Mouse (Mus musculus) myocyte (in vitro differentiated cells): Measurements from ENCODE around the gene Creb3l4. TPM values are rescaled to one million over a fixed set of nuclear protein-coding genes. Genes with fewer than 3 reads are reported as not detected.
"Not testable (repeated sequence)": the region's sequence is repeated elsewhere in the genome, so short reads cannot be mapped to it uniquely, and the experiment has no call there.

Experiments
- H3K27me3 ChIP-seq: one replicate; pipeline ENCODE4 v1.6.1; 2011; ENCODE audit not compliant: control insufficient read depth, insufficient read depth, insufficient read length
- H3K36me3 ChIP-seq: one replicate; pipeline ENCODE4 v1.6.1; 2011; ENCODE audit not compliant: control insufficient read depth, insufficient read depth
- H3K4me2 ChIP-seq: one replicate; pipeline ENCODE4 v1.6.1; 2011; ENCODE audit warnings: low read depth, control low read depth
- H3K4me3 ChIP-seq: one replicate; pipeline ENCODE4 v1.5.1; 2011; ENCODE audit warnings: mild to moderate bottlenecking, control low read depth, moderate library complexity
- H3K79me2 ChIP-seq: one replicate; pipeline ENCODE4 v1.6.1; 2011; ENCODE audit not compliant: control insufficient read depth, insufficient read depth
- H3ac ChIP-seq: one replicate; pipeline ENCODE4 v1.6.1; 2011; ENCODE audit not compliant: control insufficient read depth, insufficient read length
- CEBPB ChIP-seq: IDR thresholded peaks from 2 replicates; pipeline ENCODE4 v1.6.1; 2011; ENCODE audit warnings: mild to moderate bottlenecking, moderate library complexity; ENCODE audit not compliant: poor library complexity, insufficient read depth, severe bottlenecking
- E2F4 ChIP-seq: IDR thresholded peaks from one replicate; pipeline ENCODE4 v1.6.1; 2011; ENCODE audit warnings: mild to moderate bottlenecking, control low read depth, moderate library complexity; ENCODE audit not compliant: insufficient read depth
- MAX ChIP-seq: IDR thresholded peaks from one replicate; pipeline ENCODE4 v1.6.1; 2011; ENCODE audit warnings: low read depth, mild to moderate bottlenecking, control low read depth
- MYOD1 ChIP-seq, 3 experiments: IDR thresholded peaks; one replicate each; pipeline ENCODE4 v1.6.1; 2011; ENCODE audit warnings: control low read depth in 2 of 3, low read depth in 2 of 3, mild to moderate bottlenecking in 2 of 3, moderate library complexity in 1 of 3; ENCODE audit not compliant: insufficient read length in 2 of 3, control insufficient read depth in 1 of 3
- MYOG ChIP-seq, 3 experiments: IDR thresholded peaks; one replicate each; pipeline ENCODE4 v1.6.1; 2011; ENCODE audit warnings: control low read depth in 2 of 3, low read depth in 2 of 3, mild to moderate bottlenecking in 2 of 3; ENCODE audit not compliant: insufficient read length in 2 of 3, control insufficient read depth in 1 of 3, insufficient read depth in 1 of 3
- POLR2A ChIP-seq: IDR thresholded peaks from one replicate; pipeline ENCODE4 v1.6.1; 2011; ENCODE audit warnings: low read depth, mild to moderate bottlenecking, control low read depth, moderate library complexity; ENCODE audit not compliant: insufficient read length
- POLR2AphosphoS2 ChIP-seq: IDR thresholded peaks from one replicate; pipeline ENCODE4 v1.6.1; 2011; ENCODE audit warnings: low read depth, control low read depth; ENCODE audit not compliant: insufficient read length
- REST ChIP-seq: IDR thresholded peaks from one replicate; pipeline ENCODE4 v1.6.1; 2011; ENCODE audit warnings: mild to moderate bottlenecking, control low read depth, moderate library complexity; ENCODE audit not compliant: insufficient read depth, insufficient read length
- SRF ChIP-seq: IDR thresholded peaks from one replicate; pipeline ENCODE4 v1.6.1; 2011; ENCODE audit warnings: low read depth; ENCODE audit not compliant: control insufficient read depth, insufficient read length
- TCF12 ChIP-seq: IDR thresholded peaks from one replicate; pipeline ENCODE4 v1.6.1; 2011; ENCODE audit warnings: mild to moderate bottlenecking, control low read depth; ENCODE audit not compliant: poor library complexity, insufficient read depth, severe bottlenecking
- TCF3 ChIP-seq: IDR thresholded peaks from one replicate; pipeline ENCODE4 v1.6.1; 2011; ENCODE audit warnings: low read depth, control low read depth; ENCODE audit not compliant: insufficient read length
- USF1 ChIP-seq: IDR thresholded peaks from one replicate; pipeline ENCODE4 v1.6.1; 2011; ENCODE audit warnings: low read depth, mild to moderate bottlenecking, control low read depth, moderate library complexity
- polyA plus RNA-seq: library from polyadenylated mRNA; unstranded; fragments of >200 nt; fragmentation: generic; extraction: Trizol; gene quantifications from one replicate; pipeline ENCODE4 v1.2.1, GENCODE M21; 2012; ENCODE audit warnings: missing spikeins

The Creb3l4 gene
- polyA plus RNA-seq, 1 experiment = 0.22 TPM

DNA sequence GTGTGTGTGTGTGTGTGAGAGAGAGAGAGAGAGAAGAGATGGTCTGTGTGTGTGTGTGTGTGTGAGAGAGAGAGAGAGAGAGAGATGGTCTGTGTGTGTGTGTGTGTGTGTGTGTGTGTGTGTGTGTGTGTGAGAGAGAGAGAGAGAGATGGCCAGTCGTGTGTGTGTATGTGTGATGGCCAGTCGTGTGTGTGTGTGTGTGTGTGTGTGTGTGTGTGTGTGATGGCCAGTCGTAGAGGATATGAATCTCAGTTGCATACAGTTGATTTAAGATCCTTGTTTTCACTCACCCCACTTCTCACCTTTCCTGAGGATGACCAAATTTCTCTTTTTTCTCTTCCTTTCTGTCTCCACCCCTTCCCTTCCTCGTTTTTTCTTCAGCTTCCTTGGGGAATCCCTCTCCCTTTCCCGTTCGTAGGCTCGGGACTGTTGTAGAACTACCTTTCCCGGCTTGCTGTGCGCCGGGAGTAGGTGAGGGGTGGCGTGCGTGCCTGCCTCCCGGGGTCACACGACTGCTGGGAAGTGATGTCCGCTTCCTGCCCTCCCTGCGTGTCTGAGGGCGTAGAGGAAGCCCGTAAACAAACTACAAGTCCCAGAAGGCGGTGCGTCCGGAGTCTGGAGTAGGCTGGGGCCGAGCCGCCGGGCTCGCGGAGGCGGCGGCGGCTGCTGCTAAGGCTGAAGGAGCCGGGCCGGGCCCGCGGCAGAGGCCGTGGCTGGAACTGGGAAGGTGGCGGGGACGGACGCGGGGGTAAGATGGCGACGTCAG is 10.5 kb upstream of the Creb3l4 start, which contains the start of gene Crtc2:
TSS of gene Crtc2 (plus strand) at position 511 of the 766 bp plus-strand sequence.
- TF ChIP-seq POLR2AphosphoS2 (peak; percentile 78), POLR2A (no peak), MAX (no peak), MYOG (IDR thresholded peaks at IDR 0.05; ENCODE audit: control insufficient read depth in 1 of 3, insufficient read depth in 1 of 3, insufficient read length in 2 of 3, low read depth in 2 of 3) (peak in 1 of 3 experiments; percentile 9)
- Histone ChIP-seq H3K27me3 (no peaks in the 10 kb centered on the region), H3K36me3 (peaks cover 18% of the 10 kb centered on the region), H3ac (peak within 1 kb of the TSS; percentile 87), H3K4me3 (peak within 1 kb of the TSS; percentile 83), H3K79me2 (peaks cover 42% of the 10 kb centered on the region), H3K4me2 (peak within 1 kb of the TSS; percentile 81)

DNA sequence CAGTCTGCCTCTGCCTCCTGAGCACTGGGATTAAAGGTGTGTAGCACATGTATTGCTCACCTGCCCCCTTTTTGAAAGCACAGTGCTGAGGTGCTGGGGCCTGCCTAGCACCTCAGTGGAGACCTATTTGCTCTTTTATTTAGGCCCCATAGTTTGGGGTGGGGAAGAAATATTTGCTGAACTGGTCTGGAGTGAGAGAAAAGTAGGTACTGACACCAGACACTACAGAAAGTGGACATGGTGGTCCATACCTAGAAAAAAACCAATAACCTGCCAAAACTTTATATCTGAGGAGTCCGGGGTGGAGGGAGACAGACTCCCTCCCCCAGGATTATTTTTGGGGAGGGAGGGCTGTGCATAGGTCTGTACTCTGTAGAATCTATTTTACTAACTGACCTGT is 9.9 kb upstream of the Creb3l4 start:
- H3K36me3 ChIP-seq = peaks cover 15% of the 10 kb centered on the region
- H3K79me2 ChIP-seq = peaks cover 46% of the 10 kb centered on the region
- not testable (repeated sequence) for H3K27me3 ChIP-seq, H3ac ChIP-seq
- peak overlapping the region; percentile 83 for H3K4me3 ChIP-seq
- peak overlapping the region; percentile 65 for H3K4me2 ChIP-seq

DNA sequence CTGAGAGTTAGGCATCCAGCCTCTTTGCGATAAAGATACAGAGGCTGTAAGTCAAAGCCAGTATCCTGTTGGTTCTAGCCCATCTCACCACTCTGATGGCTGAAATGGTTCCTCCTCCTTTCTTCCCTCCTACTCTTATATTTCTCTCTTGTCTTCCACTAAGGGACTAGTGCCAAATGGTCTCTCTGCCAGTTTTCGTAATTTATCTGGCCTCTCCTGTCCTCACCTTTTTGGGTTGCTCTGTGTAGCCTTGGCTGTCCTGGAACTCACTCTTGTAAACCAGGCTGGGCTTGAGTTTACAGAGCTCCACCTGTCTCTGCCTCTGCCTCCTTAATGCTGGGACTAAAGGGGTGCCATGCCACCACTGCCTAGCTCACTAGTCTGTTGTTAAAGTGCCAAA is 9.3 kb upstream of the Creb3l4 start:
- H3K4me2 ChIP-seq, H3ac ChIP-seq, H3K4me3 ChIP-seq, H3K27me3 ChIP-seq: not testable (repeated sequence)
- Histone ChIP-seq H3K36me3 (peaks cover 13% of the 10 kb centered on the region), H3K79me2 (peaks cover 42% of the 10 kb centered on the region)

DNA sequence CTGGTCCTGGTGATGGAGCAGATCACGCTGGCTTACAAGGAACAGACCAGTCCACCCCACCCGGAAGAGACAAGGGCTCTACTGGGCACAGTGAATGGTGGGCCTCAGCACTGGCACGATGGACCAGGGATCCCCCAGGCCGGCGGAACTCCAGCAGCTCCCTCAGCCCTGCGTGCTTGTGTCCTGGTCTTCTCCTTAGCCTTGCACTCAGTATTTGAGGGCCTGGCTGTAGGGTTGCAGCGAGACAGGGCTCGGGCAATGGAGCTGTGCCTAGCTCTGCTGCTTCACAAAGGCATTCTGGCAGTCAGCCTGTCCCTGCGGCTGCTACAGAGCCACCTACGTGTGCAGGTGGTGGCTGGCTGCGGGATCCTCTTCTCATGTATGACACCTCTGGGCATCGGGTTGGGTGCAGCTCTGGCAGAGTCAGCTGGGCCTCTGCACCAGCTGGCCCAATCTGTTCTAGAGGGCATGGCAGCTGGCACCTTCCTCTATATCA is 8.5 kb upstream of the Creb3l4 start:
- not testable (repeated sequence) for H3ac ChIP-seq, H3K27me3 ChIP-seq, H3K36me3 ChIP-seq, H3K4me3 ChIP-seq, H3K4me2 ChIP-seq
- H3K79me2 ChIP-seq = peaks cover 36% of the 10 kb centered on the region

DNA sequence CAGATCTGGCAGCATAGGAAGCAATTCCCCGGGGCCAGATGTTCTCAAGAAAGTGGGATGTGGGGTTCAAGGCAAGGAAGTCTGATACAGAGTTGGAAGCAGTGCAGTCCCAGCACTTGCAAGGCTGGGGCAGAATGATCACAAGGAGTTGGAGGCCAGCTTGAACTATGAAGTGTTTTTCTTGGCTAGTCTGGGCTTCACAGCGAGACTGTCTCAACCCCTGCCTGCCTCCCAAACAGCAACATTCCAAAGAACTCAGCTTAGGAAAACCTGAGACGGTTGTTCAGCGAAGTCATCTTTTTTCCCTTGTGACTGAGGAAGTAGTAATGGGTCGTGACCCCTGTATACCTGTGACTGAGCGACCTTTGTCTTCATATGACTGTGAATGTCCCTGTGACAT is 7.5 kb upstream of the Creb3l4 start:
- no peak overlapping the region for H3ac ChIP-seq
- no peaks in the 10 kb centered on the region for H3K27me3 ChIP-seq
- H3K36me3 ChIP-seq = peaks cover 9% of the 10 kb centered on the region
- no peak overlapping the region for H3K4me2 ChIP-seq
- no peak for TF ChIP-seq TCF12
- H3K79me2 ChIP-seq = peaks cover 26% of the 10 kb centered on the region
- H3K4me3 ChIP-seq = no peak overlapping the region

DNA sequence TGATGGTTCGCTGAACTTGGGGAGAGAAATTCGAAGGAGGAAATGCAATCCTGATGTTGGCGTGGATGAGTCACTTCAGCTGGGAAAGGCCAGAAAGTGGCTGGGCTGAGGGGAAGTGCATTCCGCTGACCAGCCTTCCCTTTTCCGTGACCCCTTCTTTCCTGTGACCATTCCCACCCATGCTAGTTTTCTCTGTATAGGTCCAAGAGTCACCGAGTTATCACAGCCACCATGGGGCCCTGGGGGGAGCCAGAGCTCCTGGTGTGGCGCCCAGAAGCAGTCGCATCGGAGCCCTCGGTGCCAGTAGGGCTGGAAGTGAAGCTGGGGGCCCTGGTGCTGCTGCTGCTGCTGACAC is 5.4 kb upstream of the Creb3l4 start:
- H3ac ChIP-seq = peak overlapping the region; percentile 7
- no peak for TF ChIP-seq MAX
- TF ChIP-seq POLR2AphosphoS2 = peak; percentile 15
- H3K4me2 ChIP-seq = peak overlapping the region; percentile 73
- H3K36me3 ChIP-seq = peaks cover 9% of the 10 kb centered on the region
- H3K4me3 ChIP-seq = peak overlapping the region; percentile 85
- no peaks in the 10 kb centered on the region for H3K27me3 ChIP-seq
- H3K79me2 ChIP-seq = peaks cover 13% of the 10 kb centered on the region

DNA sequence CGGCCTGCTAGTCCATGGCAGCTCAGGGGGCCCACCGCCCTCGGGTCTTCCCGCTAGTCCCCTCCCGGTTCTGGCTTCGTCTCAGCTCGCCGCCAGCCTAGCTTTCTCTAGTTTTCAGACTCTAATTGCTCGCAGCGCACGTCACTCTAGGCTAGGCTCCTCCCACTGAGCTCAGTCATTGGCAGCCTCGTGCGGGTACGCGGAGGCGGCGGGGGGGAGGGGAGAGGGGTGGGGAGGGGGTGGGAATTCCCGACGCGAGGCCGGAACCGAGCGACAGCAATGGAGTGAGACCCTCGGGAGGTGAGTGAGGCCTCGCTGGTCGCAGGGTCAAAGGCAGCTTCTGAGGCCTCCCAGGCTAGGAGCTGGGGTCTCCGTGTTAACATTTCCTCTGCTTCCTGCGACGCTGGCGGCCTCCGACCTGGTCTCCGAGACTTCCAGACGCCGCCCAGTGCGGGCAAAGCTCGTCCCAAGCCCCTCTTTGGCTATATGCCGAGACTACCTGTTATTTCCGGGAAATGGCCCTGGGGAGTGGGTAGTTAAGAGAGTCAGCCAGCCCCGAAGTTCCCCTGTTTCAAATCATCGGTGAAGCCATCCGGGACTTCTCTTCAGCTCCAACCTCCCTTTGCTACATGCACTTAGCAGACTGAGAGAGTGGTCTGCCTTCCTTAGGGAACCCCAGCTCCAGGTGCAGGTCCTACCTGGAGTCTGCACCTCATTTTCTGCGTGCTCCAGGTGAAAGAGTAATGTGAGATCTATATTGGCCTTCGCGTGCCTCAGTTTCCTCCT is 4.8 kb upstream of the Creb3l4 start, which contains the start of gene Slc39a1:
TSS of gene Slc39a1 (plus strand) at position 213 of the 786 bp plus-strand sequence.
- H3K4me3 ChIP-seq = peak within 1 kb of the TSS; percentile 85
- H3K4me2 ChIP-seq = peak within 1 kb of the TSS; percentile 79
- H3K79me2 ChIP-seq = peaks cover 13% of the 10 kb centered on the region
- peak within 1 kb of the TSS; percentile 7 for H3ac ChIP-seq
- peaks cover 9% of the 10 kb centered on the region for H3K36me3 ChIP-seq
- TF ChIP-seq POLR2A (peak; percentile 66), USF1 (no peak), CEBPB (no peak), MAX (no peak), MYOG (IDR thresholded peaks at IDR 0.05; ENCODE audit: control insufficient read depth in 1 of 3, insufficient read depth in 1 of 3, insufficient read length in 2 of 3, low read depth in 2 of 3) (no peak), E2F4 (no peak), TCF3 (no peak), POLR2AphosphoS2 (peak; percentile 70), MYOD1 (IDR thresholded peaks at IDR 0.05; ENCODE audit: control insufficient read depth in 1 of 3, insufficient read length in 2 of 3, low read depth in 2 of 3) (no peak), REST (no peak), SRF (no peak), TCF12 (no peak)
- no peaks in the 10 kb centered on the region for H3K27me3 ChIP-seq
